Mouse (Mus musculus): ENCODE results near the gene Gm4216.
"Not testable (repeated sequence)": the region's sequence is repeated elsewhere in the genome, so short reads cannot be mapped to it uniquely, and the experiment has no call there.

Gm4216 gene

DNA sequence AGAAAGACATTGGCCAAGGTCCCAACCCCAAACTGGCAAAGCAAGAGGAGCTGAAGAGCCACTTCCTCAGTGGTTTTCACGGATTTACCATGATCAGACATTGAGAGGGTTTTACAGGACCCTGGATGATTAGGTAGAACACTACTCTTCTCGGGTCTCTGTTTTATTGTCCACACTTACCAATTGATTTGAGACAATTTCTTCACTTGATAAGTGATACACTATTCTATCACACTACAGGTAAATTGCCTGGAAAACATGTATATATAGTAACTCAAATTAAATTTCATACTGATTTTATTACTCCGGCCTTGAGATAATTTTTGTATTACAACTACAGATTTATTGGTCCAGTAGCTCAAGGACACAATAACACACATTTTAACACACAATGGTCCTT is at the start of gene Gm4216:
Gm4216 (minus strand) TSS at position 101 of the 400 bp plus-strand sequence.
- not testable (repeated sequence) for DNase-seq (ENCODE audit: low spot score in 2 of 2)

DNA sequence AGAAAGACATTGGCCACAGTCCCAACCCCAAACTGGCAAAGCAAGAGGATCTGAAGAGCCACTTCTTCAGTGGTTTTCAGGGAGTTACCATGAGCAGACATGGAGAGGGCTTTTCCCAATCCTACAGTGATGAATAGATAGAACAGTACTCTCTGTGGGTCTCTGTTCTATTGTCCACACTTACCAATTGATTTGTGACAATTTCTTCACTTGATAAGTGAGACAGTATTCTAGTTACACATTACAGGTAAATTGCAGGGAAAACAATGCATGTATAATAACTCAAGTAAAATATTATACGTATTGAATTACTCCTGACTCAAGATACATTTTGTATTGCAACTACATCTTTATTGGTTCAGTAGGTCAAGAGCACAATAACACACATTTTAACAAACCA is 47.6 kb upstream of the Gm4216 start, which contains the start of gene Gm8720:
Gm8720 (minus strand) TSS at position 101 of the 400 bp plus-strand sequence.
- not testable (repeated sequence) for DNase-seq (ENCODE audit: low spot score in 2 of 2)

DNA sequence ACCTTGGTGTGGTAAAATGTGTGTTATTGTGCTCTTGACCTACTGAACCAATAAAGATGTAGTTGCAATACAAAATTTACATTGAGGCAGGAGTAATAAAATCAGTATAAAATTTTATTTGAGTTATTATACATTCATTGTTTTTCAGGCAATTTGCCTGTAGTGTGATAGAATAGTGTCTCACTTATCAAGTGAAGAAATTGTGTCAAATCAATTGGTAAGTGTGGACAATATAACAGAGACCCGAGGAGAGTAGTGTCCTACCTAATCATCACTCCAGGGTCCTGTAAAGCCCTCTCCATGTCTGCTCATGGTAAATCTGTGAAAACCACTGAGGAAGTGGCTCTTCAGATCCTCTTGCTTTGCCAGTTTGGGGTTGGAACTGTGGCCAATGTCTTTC is 35.5 kb upstream of the Gm4216 start, which contains the start of gene Vmn1r163:
Vmn1r163 (plus strand) TSS at position 301 of the 400 bp plus-strand sequence.
- not testable (repeated sequence) for DNase-seq (ENCODE audit: low spot score in 2 of 2)

DNA sequence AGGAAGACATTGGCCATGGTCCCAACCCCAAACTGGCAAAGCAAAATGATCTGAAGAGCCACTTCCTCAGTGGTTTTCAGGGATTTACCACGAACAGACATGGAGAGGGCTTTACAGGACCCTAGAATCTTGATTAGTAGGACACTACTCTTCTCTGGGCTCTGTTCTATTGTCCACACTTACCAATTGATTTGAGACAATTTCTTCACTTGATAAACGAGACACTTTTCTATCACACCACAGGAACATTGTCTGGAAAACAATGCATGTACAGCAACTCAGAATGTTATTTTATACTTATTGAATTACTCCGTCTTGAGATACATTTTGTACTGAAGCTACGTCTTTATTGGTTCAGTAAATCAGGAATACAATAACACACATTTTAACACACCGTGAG is 35.1 kb downstream of the Gm4216 start, which contains the start of gene Gm4214:
Gm4214 (minus strand) TSS at position 101 of the 400 bp plus-strand sequence.
- not testable (repeated sequence) for DNase-seq (ENCODE audit: low spot score in 2 of 2)
